Mouse (Mus musculus): ENCODE measurements around the gene Nt5dc1.

GRCm38 (mm10) chr10:34316571-34317216 is 101.7 kb downstream of the Nt5dc1 start:
- TF ChIP-seq CTCF (IDR thresholded peaks at IDR 0.05; ENCODE audit: borderline replicate concordance, insufficient read depth, low read length) (no peak), POLR2A (IDR thresholded peaks at IDR 0.05; ENCODE audit: low read depth, low read length) (no peak)
